Mouse (Mus musculus) left cerebral cortex, postnatal 25 days (tissue): ENCODE measurements around the gene Myo1a. TPM values are rescaled to one million over a fixed set of nuclear protein-coding genes. Genes with fewer than 3 reads are reported as not detected.

Source experiments
- DNase-seq, 2 experiments: peaks; one replicate each; pipeline ENCODE4 v3.0.0; 2022; ENCODE audit warnings: low spot score in 2 of 2, mixed read lengths in 1 of 2
- intact Hi-C: fragments of 180-260 bp; cut with DNase I; formaldehyde crosslinking; loops from one replicate; pipeline ENCODE4 v1.15.1; 2025
- total RNA-seq, 2 experiments: library from RNA; stranded (reverse); gene quantifications; 2 replicates each; pipeline ENCODE4 v1.2.3; 2021

Myo1a gene
- total RNA-seq, 2 experiments from 2014 or later: 0.39 to 1.1 TPM

DNA sequence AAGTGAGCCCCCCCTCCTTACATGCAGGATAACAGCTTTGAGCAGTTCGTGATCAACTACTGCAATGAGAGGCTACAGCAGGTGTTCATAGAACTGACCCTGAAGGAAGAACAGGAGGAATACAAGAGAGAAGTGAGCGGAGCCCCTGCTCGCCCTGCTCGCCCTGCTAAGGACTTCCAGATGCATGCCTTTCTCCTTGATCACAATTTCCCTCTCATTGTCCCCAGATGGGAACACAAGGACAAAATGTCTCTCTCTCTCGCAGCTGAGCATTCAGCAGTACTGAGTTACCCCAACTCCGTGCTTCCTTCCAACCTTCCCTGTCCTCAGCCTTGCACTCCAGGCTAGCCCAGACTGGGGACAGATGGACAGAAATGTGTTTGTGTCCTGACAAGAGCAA is 7.8 kb downstream of the Myo1a start:
- DNase-seq: no peak
- intact Hi-C loops: no loop called here

DNA sequence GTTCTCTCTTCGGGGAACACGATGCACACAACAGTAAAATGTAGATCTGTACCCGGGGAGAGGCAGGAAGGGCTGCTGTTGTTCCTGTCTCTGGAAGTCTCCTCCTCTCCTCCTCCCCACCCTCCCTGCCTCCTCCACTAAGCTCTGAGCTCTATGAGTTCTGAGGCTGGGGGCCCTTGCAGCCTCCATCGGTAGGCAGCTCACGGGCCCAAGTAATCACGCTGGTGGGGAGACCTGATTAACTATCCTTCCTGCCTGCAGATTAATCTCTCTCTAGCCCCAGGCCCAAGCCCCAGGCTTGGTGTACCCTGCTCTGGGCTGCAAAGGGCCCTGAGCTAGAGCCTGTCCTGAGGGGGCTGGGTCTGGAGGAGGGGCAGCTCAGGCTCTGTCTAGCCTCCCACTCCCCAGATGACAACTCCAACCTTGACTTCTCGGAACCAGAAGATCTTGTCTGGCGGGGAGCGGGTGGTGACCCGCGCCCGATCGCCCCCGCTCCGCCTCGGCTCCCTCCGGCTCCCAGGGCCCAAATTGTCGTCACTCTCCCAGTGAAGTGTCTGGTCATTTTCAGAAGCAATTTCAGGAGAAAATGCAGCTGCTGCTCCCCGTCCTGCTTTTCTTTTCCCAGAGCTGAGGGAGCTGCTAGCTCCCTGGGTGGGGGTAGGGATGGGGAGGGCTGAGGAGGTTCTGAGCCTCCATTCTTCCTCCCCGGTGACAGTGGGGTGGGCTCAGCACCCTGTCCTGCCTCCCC is 16.9 kb downstream of the Myo1a start:
- intact Hi-C loops: no loop called here
- DNase-seq: peak in 1 of 2 experiments; percentile 35

DNA sequence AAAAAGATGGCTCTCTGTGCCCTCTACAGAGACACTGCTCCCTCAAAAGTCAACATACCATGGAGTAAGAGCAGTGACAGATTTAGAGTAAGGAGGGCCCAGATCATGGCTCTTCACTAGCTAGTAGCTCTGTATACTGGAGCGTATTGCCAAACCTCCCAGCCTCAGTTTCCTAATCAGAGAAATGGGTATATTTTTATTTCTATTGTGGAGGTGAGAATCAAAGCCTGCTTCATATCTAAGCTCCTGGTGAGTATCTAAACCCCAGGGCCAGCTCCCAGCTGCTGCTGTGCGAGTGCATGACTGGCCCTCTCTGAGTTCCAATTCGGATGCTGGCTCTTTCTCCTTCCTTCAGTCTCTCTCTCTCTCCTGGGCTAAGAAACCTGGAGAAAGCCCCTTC is 19.2 kb downstream of the Myo1a start, which contains the start of gene Tac2:
Gene Tac2 (plus strand): TSS at position 301 of the 400 bp plus-strand sequence.
- intact Hi-C loops: no loop called here

DNA sequence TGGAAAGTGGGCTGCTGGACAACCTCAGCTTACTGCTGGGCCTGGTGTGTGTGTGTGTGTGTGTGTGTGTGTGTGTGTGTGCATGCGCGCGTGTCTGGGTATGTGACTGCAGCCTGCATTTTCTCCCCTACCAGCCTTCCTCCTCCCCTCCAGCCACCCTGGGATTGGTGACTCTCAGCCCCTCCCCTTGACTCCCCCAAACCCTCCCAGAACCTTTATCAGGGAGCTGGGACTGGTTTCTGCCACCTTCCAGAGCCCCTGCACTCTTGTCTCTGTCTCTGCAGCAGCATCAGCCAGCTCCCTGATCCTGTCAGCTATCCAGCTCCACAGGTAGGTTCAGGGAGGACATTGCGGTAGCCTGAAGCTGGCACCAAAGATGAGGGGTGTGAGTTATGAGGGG is 20.2 kb downstream of the Myo1a start:
- no peak for DNase-seq

More for the DNA sequence above, 19.2 kb downstream of the Myo1a start, which contains the start of gene Tac2:
- no peak for DNase-seq

DNA sequence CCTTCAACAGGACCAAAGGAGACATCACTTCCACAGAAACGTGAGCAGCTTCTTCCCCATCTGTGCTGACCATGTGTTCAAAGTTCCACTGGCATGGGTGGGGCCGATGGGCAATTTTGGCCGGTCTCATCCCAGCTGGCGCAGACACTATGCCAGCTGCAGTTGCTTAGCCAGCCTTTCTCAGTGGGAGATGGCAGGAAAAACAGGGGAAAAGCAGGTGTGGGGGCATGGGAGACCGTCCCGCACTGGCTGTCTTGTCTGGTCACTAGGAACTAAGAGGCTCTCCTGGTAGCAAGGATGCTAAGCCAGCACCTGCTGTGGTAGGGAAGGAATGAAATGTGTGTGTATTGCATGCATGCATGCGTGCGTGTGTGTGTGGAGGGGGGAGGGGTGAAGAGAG is 23.5 kb downstream of the Myo1a start:
- DNase-seq: peak in 1 of 2 experiments; percentile 46
- intact Hi-C loops: no loop called here

More for the DNA sequence above, 20.2 kb downstream of the Myo1a start:
- intact Hi-C loops: no loop called here

DNA sequence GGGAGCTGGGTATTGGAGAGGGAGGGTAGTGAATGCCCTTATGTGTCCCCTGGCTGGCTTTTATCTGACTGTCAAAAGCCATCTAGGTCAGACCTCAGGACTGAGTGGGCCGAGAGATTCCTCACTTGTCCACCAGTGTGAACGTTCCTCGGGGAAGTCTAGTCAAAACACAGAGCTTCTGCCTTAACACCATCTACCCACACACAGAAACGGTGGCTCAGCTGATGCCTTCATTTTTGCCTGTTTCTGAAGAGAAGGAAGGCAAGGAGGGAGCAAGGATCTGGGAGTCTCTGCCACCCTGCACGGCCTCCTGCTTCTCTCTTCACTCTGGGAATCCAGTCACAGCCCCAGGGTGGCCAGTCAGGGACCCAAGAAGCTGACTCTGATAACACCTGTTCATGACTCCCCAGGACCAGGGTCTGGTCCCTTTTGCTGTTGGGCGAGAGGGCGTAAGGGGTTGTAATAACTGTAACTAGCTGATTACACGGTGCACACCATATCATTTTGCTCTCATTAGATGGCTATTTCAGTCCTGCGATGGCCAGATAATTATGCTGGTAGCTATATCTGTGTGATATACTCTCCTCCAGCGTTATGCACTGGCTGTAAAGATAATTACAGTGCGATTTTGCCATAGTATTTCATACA is 25.4 kb downstream of the Myo1a start:
- intact Hi-C loops: loop anchor here (5.0 kb wide), 1 partner anchor 88 kb away; the partner anchor contains the start of gene Stat6
- peak in 1 of 2 experiments; percentile 64 for DNase-seq

DNA sequence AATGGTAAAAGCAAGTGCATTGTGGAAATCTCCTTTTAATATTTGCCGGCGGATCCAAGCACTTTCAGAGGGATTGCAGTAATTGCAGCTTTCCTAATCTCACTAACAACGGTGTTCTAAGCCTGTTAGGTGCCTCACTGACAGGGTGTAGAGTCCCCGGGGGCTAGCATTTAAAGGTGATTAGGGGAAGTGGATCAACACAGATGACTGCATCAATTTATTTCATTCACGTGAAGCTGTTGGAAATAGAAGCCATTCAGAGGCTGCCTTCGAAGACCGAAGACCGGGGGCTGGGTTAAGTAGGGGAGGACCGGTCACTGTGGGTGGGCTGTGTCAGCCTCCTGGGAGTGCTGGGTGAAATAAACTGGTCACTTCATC is 26.0 kb downstream of the Myo1a start:
- intact Hi-C loops: loop anchor here (5.0 kb wide), 1 partner anchor 89 kb away; the partner anchor contains the start of gene Stat6
- no peak for DNase-seq

DNA sequence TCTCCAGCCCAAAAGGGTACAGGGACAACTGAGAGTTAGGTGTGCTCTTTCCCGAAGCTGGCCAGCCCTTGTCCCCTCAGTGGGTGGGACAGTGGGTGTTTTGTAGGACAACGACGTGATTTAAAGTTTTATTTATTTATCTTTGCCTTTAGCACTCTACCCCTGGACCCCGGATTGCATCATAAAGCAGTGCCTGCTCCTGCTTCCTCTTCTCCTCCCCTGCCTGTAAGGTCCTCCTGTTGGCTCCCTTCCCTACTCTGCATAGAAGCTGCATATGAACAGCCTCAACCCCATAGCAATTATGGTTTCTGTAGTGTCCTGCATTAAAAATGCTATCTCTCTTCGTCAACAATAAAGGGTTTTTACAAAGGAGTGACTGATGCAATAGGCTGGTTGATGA is 26.4 kb downstream of the Myo1a start:
- intact Hi-C loops: loop anchor here (5.0 kb wide), 1 partner anchor 89 kb away; the partner anchor contains the start of gene Stat6
- DNase-seq: no peak

DNA sequence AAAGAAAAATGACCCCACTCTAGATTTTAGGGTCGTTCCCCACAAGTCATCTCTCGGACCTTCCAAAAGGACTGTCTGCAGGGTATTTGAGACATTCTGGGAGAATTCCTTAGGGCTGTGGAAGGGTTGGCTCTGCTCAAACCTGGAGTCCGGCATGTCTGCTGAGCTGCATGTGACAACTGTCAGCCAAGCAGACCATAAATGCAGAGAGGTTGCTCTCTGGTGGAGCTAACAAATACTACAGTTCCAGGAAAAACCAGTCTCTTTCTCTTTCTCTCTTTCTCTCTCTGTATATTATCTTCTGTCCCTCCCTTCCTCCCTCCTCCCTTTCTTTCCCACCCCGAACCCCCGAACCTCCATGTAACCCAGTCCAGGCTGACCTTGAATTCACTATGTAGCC is 29.5 kb downstream of the Myo1a start:
- intact Hi-C loops: loop anchor here (1.0 to 5.0 kb wide), 2 partner anchors 40 to 92 kb away; partner anchors contain the start of gene Stat6
- peak in 1 of 2 experiments; percentile 38 for DNase-seq

DNA sequence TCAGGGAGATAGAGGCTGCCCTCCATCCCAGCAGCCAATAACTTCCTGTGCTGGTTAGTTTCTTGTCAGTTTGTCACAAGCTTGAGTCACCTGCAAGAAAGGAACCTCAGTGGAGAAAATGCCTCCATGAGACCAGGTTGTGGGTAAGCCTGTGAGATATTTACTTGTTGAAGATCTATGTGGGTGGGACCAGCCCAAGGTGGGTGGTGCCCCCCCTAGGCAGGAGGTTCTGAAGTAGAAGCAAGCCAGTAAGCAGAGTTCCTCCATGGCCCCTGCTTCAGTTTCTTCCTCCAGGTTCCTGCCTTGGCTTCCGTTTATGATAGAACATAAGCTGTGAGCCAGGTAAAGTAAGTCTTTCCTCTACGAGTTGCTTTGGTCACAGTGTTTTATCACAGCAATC is 31.3 kb downstream of the Myo1a start:
- DNase-seq: no peak
- intact Hi-C loops: no loop called here

DNA sequence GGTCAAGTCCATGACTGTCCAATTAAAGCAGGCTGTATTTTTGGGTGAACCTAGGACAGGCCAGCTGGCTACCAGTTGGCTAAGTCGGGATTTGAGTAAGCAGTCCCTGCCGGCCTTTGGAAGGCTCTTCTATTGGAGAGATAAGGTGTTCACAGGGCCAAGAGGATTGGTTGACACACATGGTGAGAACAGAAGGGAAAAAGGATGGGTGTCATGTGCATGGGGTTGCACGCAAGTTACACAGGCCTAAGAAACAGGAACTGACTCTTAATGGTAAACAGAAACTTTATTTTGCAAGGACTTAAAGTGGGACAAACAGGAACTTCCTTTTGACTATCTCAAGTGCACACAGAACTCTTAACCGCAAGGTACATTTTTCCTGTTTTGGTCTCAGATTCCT is 31.9 kb downstream of the Myo1a start:
- no peak for DNase-seq
- intact Hi-C loops: no loop called here

DNA sequence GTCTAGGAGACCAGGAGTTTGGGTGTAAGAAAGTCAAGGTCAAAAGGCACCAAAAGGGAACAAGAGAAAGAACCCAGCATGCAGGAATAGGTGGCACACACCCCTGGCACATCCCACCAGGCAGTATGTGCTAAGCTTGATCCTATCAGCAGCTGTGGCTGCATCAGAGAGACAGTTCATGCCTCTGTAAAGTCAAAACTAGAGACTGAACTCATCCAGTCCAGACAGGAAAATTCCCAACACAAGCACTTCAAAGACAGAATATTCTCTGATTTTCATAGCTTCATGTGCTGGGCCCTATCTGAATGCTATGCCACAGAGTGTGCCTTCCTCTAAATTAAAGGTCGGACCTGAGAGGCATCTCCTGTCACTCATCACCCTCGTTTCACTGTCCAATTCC is 32.6 kb downstream of the Myo1a start:
- intact Hi-C loops: no loop called here

DNA sequence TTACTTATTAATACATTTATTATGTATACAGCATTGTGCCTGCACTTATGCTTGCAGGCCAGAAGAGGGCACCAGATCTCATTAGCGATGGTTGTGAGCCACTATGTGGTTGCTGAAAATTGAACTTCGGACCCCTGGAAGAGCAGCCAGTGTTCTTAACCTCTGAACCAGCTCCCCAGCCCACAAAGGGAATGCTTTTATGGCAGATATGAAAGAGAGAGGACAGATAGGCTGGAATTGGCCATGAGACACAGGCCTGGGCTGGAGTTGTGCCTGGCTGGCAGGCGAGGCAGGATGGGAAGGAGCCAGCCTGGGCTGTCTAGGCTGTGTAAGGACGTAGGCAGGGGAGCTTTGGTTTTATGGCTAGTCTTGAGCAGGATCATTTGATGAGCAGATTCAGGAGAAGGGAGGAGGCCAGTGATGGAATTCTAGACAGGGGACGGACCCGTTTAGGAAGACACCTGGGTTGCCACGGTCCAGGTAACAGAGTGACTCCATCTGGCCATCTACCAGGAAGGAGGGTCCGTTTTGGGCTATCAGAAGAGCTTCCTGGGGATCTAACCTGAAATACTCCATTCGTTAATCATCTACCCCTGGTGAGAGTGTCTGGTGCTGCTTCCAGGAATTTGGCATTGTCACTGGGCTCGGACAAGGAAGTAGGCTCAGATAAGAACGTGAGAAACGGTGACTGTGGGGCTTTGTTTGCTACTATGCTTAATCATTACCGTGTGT is 33.3 kb downstream of the Myo1a start:
- intact Hi-C loops: loop anchor here (2.0 kb wide), 2 partner anchors 60 to 198 kb away; no protein-coding TSS in a partner anchor

More for the DNA sequence above, 32.6 kb downstream of the Myo1a start:
- DNase-seq: no peak

DNA sequence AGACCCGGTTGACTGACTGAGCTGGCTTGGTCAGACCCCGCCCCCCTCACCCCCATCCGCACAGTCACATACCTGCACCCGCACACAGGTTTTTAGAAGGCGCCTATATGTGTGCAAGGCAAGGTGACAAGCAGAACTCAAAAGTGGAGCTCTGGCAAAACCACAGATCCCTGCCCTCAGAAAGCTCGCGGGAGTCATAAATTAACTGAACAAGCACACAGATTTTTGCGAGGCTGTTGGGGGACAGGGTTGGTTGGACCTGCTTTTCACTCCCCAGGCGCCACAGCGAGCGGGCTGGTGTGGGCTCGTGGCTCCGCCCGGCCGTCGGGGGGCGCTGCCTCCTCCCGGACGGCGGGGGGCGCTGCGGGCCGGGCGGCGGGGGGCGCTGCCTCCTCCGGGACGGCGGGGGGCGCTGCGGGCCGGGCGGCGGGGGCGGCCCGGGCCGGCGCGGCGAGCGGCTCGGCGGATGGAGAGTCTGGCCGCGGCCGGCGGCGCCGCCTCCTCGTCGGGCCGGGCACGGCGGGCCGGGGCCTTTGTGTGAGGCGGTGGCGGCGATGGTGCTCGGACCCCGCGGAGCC is 34.2 kb downstream of the Myo1a start, which contains the start of gene Zbtb39:
Gene Zbtb39 (plus strand): TSS at position 456 of the 578 bp plus-strand sequence.
- intact Hi-C loops: loop anchor here (2.0 kb wide), 2 partner anchors 60 to 198 kb away; no protein-coding TSS in a partner anchor
- DNase-seq: peak; percentile 65 to 77

More for the DNA sequence above, 33.3 kb downstream of the Myo1a start:
- DNase-seq: no peak

DNA sequence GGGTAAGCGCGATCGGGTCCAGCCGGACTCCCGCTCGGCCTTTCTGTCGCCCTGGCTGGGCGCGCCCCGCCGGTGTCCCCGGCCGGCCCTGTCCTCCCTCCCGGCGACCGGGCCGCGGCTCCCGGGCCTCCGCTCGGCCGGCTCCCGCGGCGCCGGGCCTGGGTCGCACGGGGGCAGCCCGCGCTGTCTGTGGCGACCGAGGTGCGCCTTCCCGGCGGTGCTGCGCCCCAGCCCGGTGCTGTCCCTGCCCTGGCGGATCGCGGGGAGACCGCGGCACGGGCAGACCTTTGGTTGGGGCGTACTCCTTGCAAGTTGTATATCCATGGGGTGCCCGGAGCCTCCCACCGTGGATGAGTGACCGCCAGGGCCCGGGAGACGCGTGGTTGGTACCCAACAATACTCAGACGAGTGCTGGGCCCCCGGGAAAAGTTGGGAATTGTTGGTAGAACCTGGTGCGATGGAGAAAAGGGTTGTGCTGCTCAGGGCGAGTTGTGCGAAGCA is 34.7 kb downstream of the Myo1a start:
- intact Hi-C loops: loop anchor here (2.0 to 5.0 kb wide), 3 partner anchors 61 to 268 kb away; partner anchors contain the start of gene Hsd17b6
- peak; percentile 16 to 40 for DNase-seq

DNA sequence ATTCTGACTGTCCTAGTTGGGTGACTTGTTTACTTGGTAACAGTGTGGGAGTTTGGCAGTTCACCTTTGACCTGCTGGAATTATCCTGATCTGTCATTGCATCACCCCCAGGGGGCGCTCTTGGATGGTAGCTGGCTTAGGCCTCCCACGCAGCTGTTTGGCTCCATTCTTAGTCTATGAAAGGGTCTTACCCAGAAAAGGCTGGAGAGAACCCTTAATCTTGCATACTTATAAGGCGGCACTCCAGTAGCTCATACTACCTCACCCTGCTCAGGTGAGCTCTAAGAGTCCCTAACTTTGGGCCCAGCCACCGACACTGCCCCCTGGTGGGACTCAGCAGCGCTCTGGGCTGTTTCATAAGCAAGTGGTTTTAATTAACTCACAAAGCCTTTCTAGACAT is 39.7 kb downstream of the Myo1a start:
- no peak for DNase-seq
- intact Hi-C loops: loop anchor here (5.0 kb wide), 1 partner anchor 263 kb away; the partner anchor contains the start of gene Hsd17b6

DNA sequence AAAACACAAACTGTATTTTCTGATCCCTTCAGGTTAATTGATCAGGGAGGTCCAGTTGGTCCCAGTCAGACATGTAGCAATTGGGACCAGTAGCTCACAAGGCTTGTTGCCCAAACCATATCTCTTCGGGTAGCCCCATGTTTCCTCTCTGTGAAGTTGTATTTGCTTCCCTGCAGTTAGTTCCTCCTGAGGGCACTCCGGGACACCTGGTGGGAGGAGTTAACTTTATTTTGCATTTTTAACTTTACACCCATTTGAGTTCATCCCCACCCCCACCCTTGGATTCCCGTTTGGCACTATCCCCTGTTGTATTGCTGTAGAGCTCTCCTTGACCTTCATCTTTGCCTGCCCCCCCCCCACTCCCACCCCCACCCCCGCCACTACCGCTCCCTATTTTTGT is 40.9 kb downstream of the Myo1a start:
- no peak for DNase-seq
- intact Hi-C loops: no loop called here

DNA sequence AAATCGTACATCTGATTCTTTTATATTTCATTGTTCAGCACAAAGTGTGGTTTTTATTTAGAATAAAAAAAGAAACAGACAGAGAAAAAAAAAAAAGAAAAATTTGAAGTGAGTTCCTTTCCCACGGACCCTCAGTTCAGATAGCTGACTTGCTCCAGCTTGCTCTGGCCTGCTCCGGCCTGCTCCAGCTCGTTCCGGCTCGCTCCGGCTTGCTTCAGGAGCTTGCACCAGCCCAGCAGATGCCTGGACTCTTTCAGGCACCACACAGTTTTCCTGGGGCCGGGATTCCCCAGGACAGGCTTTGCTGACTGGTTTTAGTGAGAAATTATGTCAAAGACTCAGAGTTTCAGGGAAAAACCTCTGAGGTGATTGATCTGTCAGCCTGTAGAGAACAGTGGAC is 42.3 kb downstream of the Myo1a start:
- intact Hi-C loops: no loop called here
- no peak for DNase-seq
